Mouse (Mus musculus) megakaryocyte, embryonic 14.5 days (primary cell): ENCODE results near the gene Tpgs1.

Experiments used
- FLI1 ChIP-seq: IDR thresholded peaks from 2 replicates; pipeline ENCODE4 v1.6.1; 2012; ENCODE audit warnings: low read length, inconsistent platforms, mixed read lengths
- GATA1 ChIP-seq: IDR thresholded peaks from 3 replicates; pipeline ENCODE4 v1.6.1; 2012; ENCODE audit warnings: mixed read lengths, low read length, inconsistent platforms, borderline replicate concordance

DNA sequence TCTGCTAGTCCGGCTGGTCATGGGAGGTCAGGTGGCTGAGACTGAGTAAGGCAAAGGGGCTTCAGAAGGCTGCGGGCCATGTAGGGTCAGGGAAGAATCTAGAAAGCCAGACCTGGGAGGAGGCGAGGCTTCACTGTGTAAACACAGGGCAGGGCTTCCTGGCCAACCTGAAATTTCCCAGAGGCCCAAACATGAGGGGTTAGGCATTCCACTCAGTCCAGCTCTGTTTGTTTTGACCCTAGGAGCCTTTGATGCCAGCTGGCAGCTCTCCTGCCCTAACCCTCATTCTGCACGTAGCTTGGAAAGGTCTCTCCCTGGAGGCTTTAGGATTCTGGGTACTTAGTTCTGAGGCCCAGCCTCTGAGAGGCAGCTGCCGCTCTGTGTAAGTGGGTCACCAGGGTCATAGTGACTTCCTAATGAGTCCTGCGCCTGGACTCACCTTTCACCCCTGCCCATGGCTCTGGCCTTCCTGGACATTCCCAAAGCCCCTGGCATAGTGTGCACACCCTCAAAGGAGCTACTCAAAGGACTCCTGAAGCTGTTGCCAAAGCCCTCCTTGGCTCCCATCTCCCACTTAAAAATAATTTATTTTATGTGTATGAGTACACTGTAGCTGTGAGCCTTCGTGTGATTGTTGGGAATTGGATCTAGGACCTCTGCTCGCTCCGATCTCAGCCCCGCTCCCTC, 32.4 kb downstream of the Tpgs1 start:
- TF ChIP-seq GATA1 (no peak), FLI1 (no peak)
